Mouse (Mus musculus) forebrain, embryonic 14.5 days (tissue): ENCODE measurements at regions not wholly inside any gene's neighbourhood (a gene's known extent, or its start where the extent isn't known, plus 50 kb on each side); places are given as distances from the start of the nearest gene placed in this dataset.

ENCODE experiments used
- ATAC-seq: fragments of 200-750 bp; cut with Nextera tagmentation; 2 replicates; pipeline ENCODE4 v1.8.0; 2017; ENCODE audit warnings: mild to moderate bottlenecking, moderate library complexity
- DNase-seq: peaks from one replicate; pipeline ENCODE4 v3.0.0-alpha.2; 2015; ENCODE audit warnings: low spot score
- H3K27ac ChIP-seq: fragments of 300-500 bp; sonication (generic); 2 replicates; pipeline ENCODE4 v1.5.1; 2014; ENCODE audit warnings: low read depth, mild to moderate bottlenecking, control low read depth, low read length, moderate library complexity
- H3K27me3 ChIP-seq: fragments of 300-500 bp; sonication (generic); replicated peaks from 2 replicates; pipeline ENCODE4 v1.6.1; 2014; ENCODE audit warnings: low read length, control low read depth, mixed read lengths; ENCODE audit not compliant: control insufficient read depth, insufficient read depth
- H3K36me3 ChIP-seq: fragments of 300-500 bp; sonication (generic); 2 replicates; pipeline ENCODE4 v1.6.1; 2014; ENCODE audit warnings: low read length, control low read depth; ENCODE audit not compliant: control insufficient read depth, insufficient read depth
- H3K4me1 ChIP-seq: fragments of 300-500 bp; sonication (generic); 2 replicates; pipeline ENCODE4 v1.6.1; 2014; ENCODE audit warnings: antibody characterized with exemption, low read length, control low read depth; ENCODE audit not compliant: control insufficient read depth, insufficient read depth
- H3K4me2 ChIP-seq: fragments of 300-500 bp; sonication (generic); 2 replicates; pipeline ENCODE4 v1.6.1; 2014; ENCODE audit warnings: mild to moderate bottlenecking, control low read depth, low read length
- H3K4me3 ChIP-seq: fragments of 300-500 bp; sonication (generic); 2 replicates; pipeline ENCODE4 v1.5.1; 2014; ENCODE audit warnings: low read depth, low read length, control low read depth
- H3K9ac ChIP-seq: fragments of 300-500 bp; sonication (generic); 2 replicates; pipeline ENCODE4 v1.6.1; 2014; ENCODE audit warnings: mild to moderate bottlenecking, low read length, control low read depth, moderate library complexity
- H3K9me3 ChIP-seq: fragments of 300-500 bp; sonication (generic); replicated peaks from 2 replicates; pipeline ENCODE4 v1.6.1; 2016; ENCODE audit warnings: low read length, control low read depth, mixed read lengths; ENCODE audit not compliant: control insufficient read depth
- WGBS: fragments of 180-500 bp; shearing (Covaris S2); extraction: QIAGEN DNeasy Blood & Tissue Kit; methylation state at CpG from one replicate; pipeline ENCODE4 v1.1.7; 2014; 5-methylcytosine and 5-hydroxymethylcytosine counted together

GRCm38 (mm10) chr7:52399513-52399912 lies 384.0 kb upstream of the 1700015G11Rik start:
- Histone ChIP-seq H3K27ac (no peak overlapping the region), H3K9ac (no peak overlapping the region), H3K4me3 (no peak overlapping the region), H3K9me3 (no peaks in the 10 kb centered on the region), H3K27me3 (no peaks in the 10 kb centered on the region), H3K4me2 (no peak overlapping the region), H3K4me1 (no peaks in the 10 kb centered on the region), H3K36me3 (no peaks in the 10 kb centered on the region)
- DNase-seq (peak; percentile 38), ATAC-seq (no peak)
- WGBS: 85% methylated on average over 3 of the region's 3 CpGs

GRCm38 (mm10) chr7:52391793-52392192 lies 376.3 kb upstream of the 1700015G11Rik start:
- H3K27ac ChIP-seq: no peak overlapping the region
- no peak overlapping the region for H3K9ac ChIP-seq
- DNase-seq: peak; percentile 80
- no peaks in the 10 kb centered on the region for H3K4me1 ChIP-seq
- H3K27me3 ChIP-seq: no peaks in the 10 kb centered on the region
- H3K36me3 ChIP-seq: no peaks in the 10 kb centered on the region
- peak; percentile 67 for ATAC-seq
- no peaks in the 10 kb centered on the region for H3K9me3 ChIP-seq
- 26% methylated on average over 2 of the region's 2 CpGs for WGBS
- no peak overlapping the region for H3K4me3 ChIP-seq
- no peak overlapping the region for H3K4me2 ChIP-seq
